Mouse (Mus musculus) adrenal gland, postnatal 10 days (tissue): ENCODE measurements at regions not wholly inside any gene's neighbourhood (a gene's known extent, or its start where the extent isn't known, plus 50 kb on each side); places are given as distances from the start of the nearest gene placed in this dataset.

Source experiments
- DNase-seq: peaks from one replicate; pipeline ENCODE4 v3.0.0; 2021; ENCODE audit warnings: mixed read lengths

GRCm38 (mm10) chr8:127662776-127663499 is 599.2 kb downstream of the Pard3 start:
- no peak for DNase-seq

- peak; percentile 10 for DNase-seq
These were observed 602.9 kb downstream of the Pard3 start for GRCm38 (mm10) chr8:127666606-127667005.

- no peak for DNase-seq
These were observed 605.3 kb downstream of the Pard3 start for GRCm38 (mm10) chr8:127668991-127669390.

GRCm38 (mm10) chr8:127674063-127674462 is 610.4 kb downstream of the Pard3 start:
- no peak for DNase-seq

- DNase-seq: no peak
These were observed 611.7 kb downstream of the Pard3 start for GRCm38 (mm10) chr8:127675377-127675776.

- no peak for DNase-seq
These were observed 616.5 kb downstream of the Pard3 start for GRCm38 (mm10) chr8:127680205-127680604.

- DNase-seq: no peak
These were observed 620.5 kb downstream of the Pard3 start for GRCm38 (mm10) chr8:127684213-127684612.

- DNase-seq: no peak
These were observed 627.1 kb downstream of the Pard3 start for GRCm38 (mm10) chr8:127690792-127691191.

GRCm38 (mm10) chr8:127698404-127698803 is 634.7 kb downstream of the Pard3 start:
- peak; percentile 60 for DNase-seq

- no peak for DNase-seq
These were observed 640.7 kb downstream of the Pard3 start for GRCm38 (mm10) chr8:127704406-127704805.

- DNase-seq: no peak
These were observed 642.5 kb downstream of the Pard3 start for GRCm38 (mm10) chr8:127706051-127706835.

GRCm38 (mm10) chr8:127709439-127709838 is 645.7 kb downstream of the Pard3 start:
- DNase-seq: no peak

GRCm38 (mm10) chr8:127715097-127715496 is 643.3 kb upstream of the Nrp1 start:
- DNase-seq: no peak

- DNase-seq: no peak
These were observed 640.4 kb upstream of the Nrp1 start for GRCm38 (mm10) chr8:127717969-127718368.

- DNase-seq: no peak
These were observed 638.5 kb upstream of the Nrp1 start for GRCm38 (mm10) chr8:127719881-127720280.

- no peak for DNase-seq
These were observed 637.7 kb upstream of the Nrp1 start for GRCm38 (mm10) chr8:127720593-127721290.

- DNase-seq: no peak
These were observed 636.8 kb upstream of the Nrp1 start for GRCm38 (mm10) chr8:127721624-127722023.

GRCm38 (mm10) chr8:127734059-127734458 is 624.3 kb upstream of the Nrp1 start:
- no peak for DNase-seq

- DNase-seq: no peak
These were observed 616.2 kb upstream of the Nrp1 start for GRCm38 (mm10) chr8:127742236-127742635.

- peak; percentile 67 for DNase-seq
These were observed 613.2 kb upstream of the Nrp1 start for GRCm38 (mm10) chr8:127745221-127745620.

GRCm38 (mm10) chr8:127746456-127746855 is 611.9 kb upstream of the Nrp1 start:
- DNase-seq: no peak

GRCm38 (mm10) chr8:127752871-127753270 is 605.5 kb upstream of the Nrp1 start:
- no peak for DNase-seq
